In genomic region chr3:105504272-105504671, GRCm38 (mm10) we compare ENCODE assay signal across 14 mouse cellular contexts. TPM values are rescaled to one million over a fixed set of nuclear protein-coding genes. Genes with fewer than 3 reads are reported as not detected.
"Had no signal": no experiment of that assay in that cellular context is flagged by ENCODE, and none has a peak within 500 bp of the region (broad histone marks: within the 10 kb centered on the region; RNA-seq: fewer than 3 reads in every experiment).

No protein-coding gene starts in this region.

- H3K27me3 ChIP-seq: liver, embryonic 12.5 days; lung, embryonic 15.5 days; midbrain, embryonic 13.5 days; neural tube, embryonic 15.5 days had no signal

- DNase-seq: kidney, adult 8-10 months; kidney, postnatal 25 days; retina, postnatal 1 day; right cerebral cortex, postnatal 4 days; spleen, adult 18-20 months; thymus, postnatal 4 days had no signal

- H3K4me3 ChIP-seq: left cerebral cortex, adult 2 months; limb, embryonic 10.5 days; liver, embryonic 12.5 days; lung, embryonic 15.5 days; midbrain, embryonic 13.5 days; myocyte; neural tube, embryonic 15.5 days had no signal

- H3K9me3 ChIP-seq: limb, embryonic 10.5 days; liver, embryonic 12.5 days; lung, embryonic 15.5 days; midbrain, embryonic 13.5 days; neural tube, embryonic 15.5 days had no signal

- H3K9ac ChIP-seq: liver, embryonic 12.5 days; lung, embryonic 15.5 days; midbrain, embryonic 13.5 days; neural tube, embryonic 15.5 days had no signal

- H3K4me2 ChIP-seq: liver, embryonic 12.5 days; lung, embryonic 15.5 days; midbrain, embryonic 13.5 days; neural tube, embryonic 15.5 days had no signal

- ATAC-seq: liver, embryonic 12.5 days had no signal

- H3K4me1 ChIP-seq: limb, embryonic 10.5 days; liver, embryonic 12.5 days; lung, embryonic 15.5 days had no signal

- H3K36me3 ChIP-seq: limb, embryonic 10.5 days; liver, embryonic 12.5 days; lung, embryonic 15.5 days; midbrain, embryonic 13.5 days; neural tube, embryonic 15.5 days had no signal

- H3K27ac ChIP-seq: left cerebral cortex, adult 2 months; limb, embryonic 10.5 days; liver, embryonic 12.5 days; lung, embryonic 15.5 days; midbrain, embryonic 13.5 days; neural tube, embryonic 15.5 days had no signal

RNA-seq across cellular contexts. Expression of gene Kcnd3, which starts 52.1 kb away (rescaled TPM):
- total RNA-seq: megakaryocyte-erythroid progenitor cell, adult 5-6 weeks had no signal
- polyA plus RNA-seq: myocyte had no signal
